Mouse (Mus musculus): Measurements from ENCODE around the gene Jazf1.

DNA sequence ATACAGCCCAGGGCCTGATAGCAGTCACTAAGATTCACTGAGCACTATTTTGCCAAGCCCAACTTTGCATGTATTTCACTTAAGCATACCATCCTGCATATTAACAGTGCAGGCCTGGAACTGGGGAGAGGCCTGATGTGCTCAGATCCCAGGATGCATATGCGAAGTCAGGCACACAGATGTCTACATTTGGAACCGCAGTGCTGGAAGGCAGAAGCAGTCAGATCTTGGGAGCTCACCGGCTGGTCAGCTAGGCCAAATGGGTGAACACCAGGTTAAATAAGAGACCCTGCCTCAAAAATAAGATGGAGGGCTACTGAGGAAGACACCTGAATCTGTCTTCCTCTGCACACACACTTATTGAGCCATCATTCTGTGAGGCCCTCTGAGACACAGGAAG is 113.6 kb downstream of the Jazf1 start:
- TF ChIP-seq CTCF (conservative IDR thresholded peaks at IDR 0.05; ENCODE audit: low read length) = no peak
- TF ChIP-seq POU5F1 (IDR thresholded peaks at IDR 0.05; ENCODE audit: borderline replicate concordance, low read length) = no peak
- no peak for TF ChIP-seq NANOG (IDR thresholded peaks at IDR 0.05; ENCODE audit: borderline replicate concordance, low read length)
